Mouse (Mus musculus) layer of hippocampus, adult 18-20 months (tissue): ENCODE measurements around the gene Pak2. TPM values are rescaled to one million over a fixed set of nuclear protein-coding genes. Genes with fewer than 3 reads are reported as not detected.

Experiments
- DNase-seq, 2 experiments: peaks; one replicate each; pipeline ENCODE4 v3.0.0; 2022; ENCODE audit warnings: low spot score in 2 of 2
- microRNA-seq, 2 experiments: library from miRNA; unstranded; fragments of <30 nt; microRNA quantifications; one replicate each; pipeline ENCODE4 v1.2.0; 2021
- total RNA-seq, 2 experiments: library from RNA; stranded (reverse); gene quantifications; 2 replicates each; pipeline ENCODE4 v1.2.3; 2021

Pak2 gene
- total RNA-seq, 2 experiments from 2014 or later = 28.7 to 29.8 TPM

GRCm38 (mm10) chr16:32004731-32005130 is 74.4 kb downstream of the Pak2 start:
- no peak for DNase-seq

DNA sequence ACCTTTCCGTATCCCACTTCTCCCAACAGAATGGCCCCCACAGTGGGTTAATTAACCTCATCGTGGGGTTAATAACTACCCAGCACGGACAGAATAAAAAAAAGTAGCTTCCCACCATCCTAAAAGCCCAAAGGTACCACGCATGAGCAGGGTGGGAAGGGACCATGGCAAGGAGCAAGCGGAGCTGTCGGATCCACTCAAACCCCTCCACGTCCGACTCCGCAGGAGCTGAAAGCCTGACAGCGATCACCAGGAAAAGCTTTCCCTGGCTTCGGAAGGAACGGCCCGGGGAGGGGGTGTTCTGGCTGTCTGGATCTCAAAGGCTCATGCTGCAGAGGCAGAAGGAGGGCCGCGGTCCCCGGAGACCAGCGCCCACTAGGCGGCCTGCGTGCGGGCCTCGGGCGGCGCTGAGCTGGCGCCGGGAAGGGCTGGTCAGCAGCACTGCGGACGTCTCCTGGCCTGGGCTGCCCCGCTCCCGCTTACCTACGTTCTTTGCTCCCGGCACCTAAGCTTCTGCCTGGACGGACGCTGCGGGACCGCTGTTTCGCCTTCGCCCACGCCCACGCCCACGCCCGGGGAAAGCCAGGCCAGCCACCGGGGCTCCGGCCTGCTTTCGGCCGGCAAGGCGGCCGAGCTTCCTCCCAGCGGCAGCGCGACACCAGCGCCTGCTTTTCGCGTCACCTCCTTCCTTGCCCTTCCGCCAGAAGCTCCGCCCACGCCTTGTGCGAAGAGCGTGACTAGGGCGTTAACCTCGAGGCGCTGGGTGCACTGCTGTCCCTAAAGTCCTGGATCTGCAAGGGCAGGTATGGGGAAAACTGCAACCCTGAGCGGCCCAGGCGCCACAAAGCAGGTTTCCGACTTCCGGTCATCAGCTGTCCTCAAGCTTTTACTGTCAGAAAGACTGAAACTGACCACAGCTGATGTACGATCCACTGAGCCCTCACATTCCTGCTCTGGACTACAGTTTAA is 76.3 kb downstream of the Pak2 start, which contains the start of gene Senp5:
Gene Senp5, minus strand, starts transcription at position 779 of the 969 bp plus-strand sequence.
- peak; percentile 90 to 91 for DNase-seq

GRCm38 (mm10) chr16:31996371-31996770 is 82.8 kb downstream of the Pak2 start:
- DNase-seq = no peak

- no peak for DNase-seq
Observed at GRCm38 (mm10) chr16:31993946-31994345, 85.2 kb downstream of the Pak2 start.

DNA sequence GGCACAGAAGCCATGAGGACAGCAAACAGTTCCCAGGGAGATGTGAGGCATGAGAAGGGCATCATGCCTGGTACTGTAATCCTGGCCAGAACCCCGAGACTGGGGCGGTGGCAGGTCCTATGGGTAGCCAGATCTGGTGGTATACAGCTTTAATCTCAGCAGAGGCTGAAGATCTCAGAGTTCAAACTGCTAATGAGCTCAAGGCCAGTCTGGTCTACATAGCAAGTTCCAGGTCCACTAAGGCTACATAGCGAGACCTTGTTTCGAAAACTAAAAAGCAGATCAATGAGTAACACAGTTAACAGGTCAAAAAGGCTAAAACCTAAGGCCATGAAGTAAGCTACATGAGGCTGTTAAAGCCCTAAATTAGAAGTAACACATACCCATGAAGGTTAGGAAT is 85.9 kb downstream of the Pak2 start:
- DNase-seq = no peak

GRCm38 (mm10) chr16:31992039-31992438 is 87.1 kb downstream of the Pak2 start:
- no peak for DNase-seq

GRCm38 (mm10) chr16:31980946-31981345 is 98.2 kb downstream of the Pak2 start:
- DNase-seq = no peak

DNA sequence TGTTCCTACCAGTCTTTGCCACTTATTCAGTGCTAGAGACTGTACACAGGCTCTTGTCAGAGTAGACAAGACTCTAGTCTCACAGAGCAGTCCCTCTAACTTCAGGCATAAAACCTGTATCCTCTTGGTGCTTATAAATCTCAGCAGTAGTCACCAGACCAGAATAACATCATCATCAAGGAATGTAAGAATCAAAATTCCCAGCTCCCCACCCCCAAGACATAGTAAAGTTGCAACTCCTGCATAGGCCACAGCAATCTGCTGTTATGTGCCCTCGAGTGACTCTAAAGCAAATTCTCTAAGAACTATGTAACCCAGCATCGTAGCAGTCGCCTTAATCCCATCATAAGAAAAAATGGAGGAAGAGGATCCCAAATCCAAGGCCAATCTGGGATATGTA is 99.6 kb downstream of the Pak2 start:
- no peak for DNase-seq

DNA sequence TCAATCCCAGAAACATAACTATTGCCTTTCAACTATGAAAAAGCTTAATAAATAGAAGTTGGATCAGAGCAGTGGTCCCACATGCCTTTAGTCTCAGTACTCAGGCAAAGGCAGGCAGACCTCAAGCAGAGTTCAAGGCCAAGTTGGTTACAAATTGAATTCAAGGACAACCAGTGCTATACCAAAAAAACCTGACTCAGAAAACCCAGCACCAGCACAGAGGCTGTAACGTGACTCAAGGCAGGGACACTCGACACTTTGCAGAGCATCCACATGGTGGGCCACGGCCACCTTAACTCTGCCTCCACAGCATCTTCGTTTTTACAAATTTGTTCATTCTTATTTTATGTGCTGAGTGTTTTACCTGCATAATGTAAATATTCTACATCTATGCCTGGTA is 103.9 kb downstream of the Pak2 start:
- DNase-seq = no peak

Small RNAs within 50 kb of the gene (microRNA-seq; reads per million reads assigned to microRNA genes)
- 0 reads per million in 2 experiments for gene Gm26269

Other genes with a start within 250 kb of the Pak2 start
- gene Meltf, start 200.5 kb downstream of the Pak2 start, total RNA-seq = under 1 TPM; 0.08 to 0.22 TPM
- gene Pigz, start 145.5 kb downstream of the Pak2 start, total RNA-seq = 10 to 100 TPM; 19.4 to 23.3 TPM
- gene 0610012G03Rik, start 130.8 kb downstream of the Pak2 start, total RNA-seq = 10 to 100 TPM; 41.2 to 41.5 TPM
- 10 to 100 TPM; 51.4 to 53.4 TPM for gene Ncbp2, start 130.8 kb downstream of the Pak2 start, total RNA-seq
- gene Senp5, start 76.1 kb downstream of the Pak2 start, total RNA-seq = 10 to 100 TPM; 37.7 to 39.0 TPM
- gene Pigx, start 20.4 kb upstream of the Pak2 start, total RNA-seq = 10 to 100 TPM; 23.4 to 25.2 TPM
- 10 to 100 TPM; 65.8 to 66.3 TPM for gene Cep19, start 20.5 kb upstream of the Pak2 start, total RNA-seq
- 10 to 100 TPM; 10.1 to 12.4 TPM for gene Nrros, start 86.3 kb upstream of the Pak2 start, total RNA-seq
- gene Bex6, start 100.5 kb upstream of the Pak2 start, total RNA-seq = not detected
- 10 to 100 TPM; 46.3 to 47.5 TPM for gene Fbxo45, start 167.8 kb upstream of the Pak2 start, total RNA-seq
- 10 to 100 TPM; 13.2 to 14.0 TPM for gene Wdr53, start 167.9 kb upstream of the Pak2 start, total RNA-seq
- gene Smco1, start 192.1 kb upstream of the Pak2 start, total RNA-seq = under 1 TPM; 0.30 to 0.45 TPM
- gene Rnf168, start 198.1 kb upstream of the Pak2 start, total RNA-seq = 10 to 100 TPM; 26.7 to 30.9 TPM